Mouse (Mus musculus) naive thymus-derived CD4-positive, alpha-beta T cell, adult 2 months (primary cell): ENCODE results near the gene Avp.

Source experiments
- DNase-seq: peaks from one replicate; pipeline ENCODE4 v3.0.0-alpha.2; 2011; ENCODE audit warnings: low read depth

Gene Avp

GRCm38 (mm10) chr2:130569926-130570325 lies 12.4 kb downstream of the Avp start:
- no peak for DNase-seq

- no peak for DNase-seq
Measured at GRCm38 (mm10) chr2:130568921-130569320, 13.4 kb downstream of the Avp start.

GRCm38 (mm10) chr2:130564983-130565382 lies 17.4 kb downstream of the Avp start:
- DNase-seq: no peak

- no peak for DNase-seq
Measured at GRCm38 (mm10) chr2:130564063-130564462, 18.3 kb downstream of the Avp start.

GRCm38 (mm10) chr2:130563212-130564055 lies 18.9 kb downstream of the Avp start, which contains the start of gene Mrps26:
Mrps26 (plus strand) TSS chr2:130563742.
- DNase-seq: peak; percentile 91

- DNase-seq: no peak
Measured at GRCm38 (mm10) chr2:130558015-130558414, 24.3 kb downstream of the Avp start.

GRCm38 (mm10) chr2:130557462-130557861 lies 24.9 kb downstream of the Avp start:
- DNase-seq: no peak

- no peak for DNase-seq
Measured at GRCm38 (mm10) chr2:130556292-130556691, 26.1 kb downstream of the Avp start.

GRCm38 (mm10) chr2:130554841-130555240 lies 27.5 kb downstream of the Avp start:
- DNase-seq: peak; percentile 49

GRCm38 (mm10) chr2:130546957-130547356 lies 35.4 kb downstream of the Avp start:
- DNase-seq: no peak

- peak; percentile 30 for DNase-seq
Measured at GRCm38 (mm10) chr2:130540266-130540665, 42.1 kb downstream of the Avp start.

GRCm38 (mm10) chr2:130538876-130539546 lies 43.3 kb downstream of the Avp start:
- peak; percentile 57 for DNase-seq

- DNase-seq: no peak
Measured at GRCm38 (mm10) chr2:130536890-130537289, 45.5 kb downstream of the Avp start.

GRCm38 (mm10) chr2:130535017-130535416 lies 47.3 kb downstream of the Avp start:
- no peak for DNase-seq

- DNase-seq: peak; percentile 35
Measured at GRCm38 (mm10) chr2:130532201-130532600, 50.2 kb downstream of the Avp start.
